Mouse (Mus musculus): Measurements from ENCODE around the gene Lrmda.

The Lrmda gene

GRCm38 (mm10) chr14:22089866-22090470 is 70.5 kb downstream of the Lrmda start:
- in situ Hi-C loops (cut with MboI; ENCODE audit: low sequenced_read_pairs) = no loop called here

DNA sequence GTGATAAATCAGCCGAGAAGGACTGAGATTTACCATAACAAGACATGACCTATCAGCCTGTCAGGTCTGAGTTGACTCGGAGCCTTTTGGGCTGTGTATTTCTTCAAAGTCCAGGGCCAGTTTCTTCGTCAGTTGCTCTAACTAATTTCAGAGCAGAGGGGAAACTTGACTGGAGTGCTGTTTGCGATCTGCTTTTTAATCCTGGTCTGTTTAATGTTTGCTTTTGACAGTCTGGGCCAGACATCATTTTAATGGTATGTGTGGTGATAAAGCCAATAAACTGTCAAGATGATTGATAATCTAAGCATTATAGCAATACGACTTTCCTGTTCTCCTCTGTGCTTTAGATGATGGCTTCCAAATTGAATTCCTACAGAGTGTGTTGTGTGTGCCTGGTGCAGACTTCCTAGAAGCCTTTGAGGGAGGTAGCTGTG is 71.3 kb downstream of the Lrmda start:
- in situ Hi-C loops (cut with MboI; ENCODE audit: low sequenced_read_pairs) = no loop called here

GRCm38 (mm10) chr14:22091306-22091705 is 71.8 kb downstream of the Lrmda start:
- in situ Hi-C loops (cut with MboI; ENCODE audit: low sequenced_read_pairs) = no loop called here

DNA sequence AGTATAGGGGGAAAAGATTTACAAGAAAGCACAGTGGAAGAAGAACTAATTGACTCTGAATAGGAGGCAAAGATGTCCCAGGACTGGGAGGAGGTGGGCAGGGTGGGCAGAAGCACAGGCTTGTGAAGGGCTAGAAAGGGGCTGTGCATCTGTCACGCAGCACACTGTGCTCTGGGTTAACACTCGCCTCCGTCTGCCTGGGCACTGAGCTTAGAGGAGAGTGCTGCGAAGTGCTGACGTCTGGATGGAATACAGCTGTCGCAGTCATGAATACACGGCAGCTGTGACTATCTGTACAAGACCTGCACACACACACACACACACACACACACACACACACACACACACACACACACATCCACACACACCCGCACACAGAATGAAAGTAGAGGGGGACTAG is 73.6 kb downstream of the Lrmda start:
- in situ Hi-C loops (cut with MboI; ENCODE audit: low sequenced_read_pairs) = no loop called here

GRCm38 (mm10) chr14:22101961-22102805 is 82.7 kb downstream of the Lrmda start:
- in situ Hi-C loops (cut with MboI; ENCODE audit: low sequenced_read_pairs) = no loop called here

GRCm38 (mm10) chr14:22105855-22106254 is 86.3 kb downstream of the Lrmda start:
- in situ Hi-C loops (cut with MboI; ENCODE audit: low sequenced_read_pairs) = no loop called here

GRCm38 (mm10) chr14:22106777-22107176 is 87.3 kb downstream of the Lrmda start:
- in situ Hi-C loops (cut with MboI; ENCODE audit: low sequenced_read_pairs) = no loop called here

DNA sequence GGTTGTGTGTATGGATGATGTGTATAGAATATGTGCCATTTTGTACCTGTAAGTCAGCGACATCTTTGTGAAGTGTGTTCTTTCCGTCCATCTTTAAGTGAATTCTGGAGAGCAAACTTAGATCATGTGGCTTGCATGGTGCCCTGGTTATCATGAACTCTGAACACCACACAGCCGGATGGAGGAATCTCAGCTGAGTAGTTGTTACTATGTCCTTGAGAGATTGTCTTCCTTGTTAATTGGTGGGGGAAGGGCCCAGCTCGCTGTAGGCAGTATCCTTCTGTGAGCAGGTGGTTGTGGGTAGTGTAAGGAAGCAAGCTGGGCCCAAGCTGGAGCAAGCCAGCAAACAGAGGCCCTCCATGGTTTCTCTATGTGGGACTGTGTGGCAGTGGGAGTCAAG is 89.9 kb downstream of the Lrmda start:
- in situ Hi-C loops (cut with MboI; ENCODE audit: low sequenced_read_pairs) = no loop called here

DNA sequence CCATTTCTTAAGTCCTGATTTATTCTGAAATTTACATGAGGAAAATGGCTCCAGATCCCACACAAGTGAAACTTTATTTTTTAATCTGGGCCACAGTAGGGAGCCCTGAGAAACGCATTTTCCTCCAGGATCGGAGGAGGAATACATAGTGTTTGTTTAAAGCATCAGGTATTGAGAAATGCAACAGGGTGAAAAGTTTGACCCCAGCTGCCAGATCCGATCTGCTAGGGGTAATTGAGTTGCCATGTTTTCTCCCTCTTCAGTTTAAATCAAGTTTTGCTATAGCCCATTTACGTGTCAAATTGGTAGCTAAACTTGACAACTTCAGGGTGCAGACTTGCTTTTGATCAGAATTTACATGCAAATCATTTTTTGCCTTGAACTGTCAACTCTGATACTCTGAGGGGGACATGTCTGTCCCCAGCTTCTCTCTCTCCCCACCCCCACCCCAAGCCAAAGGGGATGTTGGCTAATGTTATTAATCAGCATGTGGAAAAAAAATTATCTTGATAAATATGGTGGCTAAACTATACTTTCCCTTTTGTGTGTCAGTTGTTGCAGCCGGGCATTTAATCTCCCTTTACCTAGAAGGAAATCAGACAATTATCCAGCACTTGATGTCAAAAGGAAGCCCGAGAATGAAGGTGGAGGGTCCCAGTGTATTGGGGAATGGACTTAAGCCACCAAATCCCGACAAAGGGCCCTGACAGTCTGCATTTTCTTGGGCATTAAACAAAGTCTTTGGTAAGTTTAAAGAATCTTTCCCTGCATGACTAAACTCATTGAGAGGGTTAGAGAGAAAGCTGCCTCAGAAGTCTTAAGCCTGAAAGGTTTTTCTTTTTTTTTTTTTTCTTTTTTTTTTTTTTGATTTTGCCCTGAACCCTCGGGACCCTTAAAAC is 94.2 kb downstream of the Lrmda start:
- in situ Hi-C loops (cut with MboI; ENCODE audit: low sequenced_read_pairs) = no loop called here

DNA sequence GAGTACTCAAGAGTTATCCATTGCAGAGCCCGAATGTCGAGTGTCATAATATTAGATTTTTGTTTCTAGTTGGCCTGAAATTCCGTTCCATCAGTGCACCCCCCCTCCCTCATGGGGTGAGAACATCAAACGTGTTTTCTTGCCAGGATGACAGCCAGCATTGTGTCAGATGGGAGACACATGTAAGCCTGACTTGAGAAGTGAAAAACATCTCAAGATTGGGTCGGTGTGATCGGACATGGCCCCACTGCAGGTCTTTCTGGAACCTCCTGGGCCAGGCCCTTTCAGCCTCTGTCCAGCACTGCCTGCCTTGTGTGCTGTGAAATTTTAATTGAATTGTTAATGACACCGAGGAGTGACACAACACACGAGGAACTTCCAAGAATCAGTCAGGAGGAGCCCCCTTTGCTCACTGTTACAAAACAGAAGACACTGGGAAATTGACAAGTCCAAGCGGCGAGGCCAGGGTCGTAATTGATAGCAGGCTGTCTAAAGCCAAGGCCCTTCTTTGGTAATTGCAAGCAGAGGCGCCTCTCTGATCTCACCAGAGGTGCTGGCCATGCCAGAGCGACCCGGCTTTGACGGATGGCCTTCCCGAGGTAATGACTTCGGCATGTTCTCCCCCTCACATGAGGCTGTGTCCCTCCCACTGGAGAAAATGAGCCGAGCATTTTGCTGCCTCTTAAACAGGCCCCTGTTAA is 95.3 kb downstream of the Lrmda start:
- in situ Hi-C loops (cut with MboI; ENCODE audit: low sequenced_read_pairs) = no loop called here

GRCm38 (mm10) chr14:22118096-22118495 is 98.6 kb downstream of the Lrmda start:
- in situ Hi-C loops (cut with MboI; ENCODE audit: low sequenced_read_pairs) = no loop called here

GRCm38 (mm10) chr14:22118512-22118911 is 99.0 kb downstream of the Lrmda start:
- in situ Hi-C loops (cut with MboI; ENCODE audit: low sequenced_read_pairs) = no loop called here

DNA sequence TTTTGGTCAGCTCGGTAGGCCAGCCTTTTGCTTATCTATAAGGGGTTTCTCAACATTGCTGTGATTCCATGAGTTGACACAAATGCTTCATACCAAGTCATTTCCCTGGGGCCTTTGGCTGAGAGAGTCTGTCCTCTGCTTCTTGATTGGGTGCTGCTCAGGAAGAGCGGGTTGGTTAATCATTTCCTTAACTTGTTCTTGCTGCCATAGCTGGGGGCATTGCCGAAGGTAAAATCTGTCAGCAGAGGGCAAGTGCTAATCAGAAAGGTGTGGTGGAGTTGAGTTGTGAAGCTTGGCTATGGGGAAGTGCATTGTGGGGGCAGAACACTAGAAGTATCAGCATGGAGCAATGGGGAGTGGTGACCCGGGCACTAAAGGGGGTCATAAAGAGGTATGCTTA is 106.8 kb downstream of the Lrmda start:
- in situ Hi-C loops (cut with MboI; ENCODE audit: low sequenced_read_pairs) = no loop called here

GRCm38 (mm10) chr14:22126859-22127258 is 107.3 kb downstream of the Lrmda start:
- in situ Hi-C loops (cut with MboI; ENCODE audit: low sequenced_read_pairs) = no loop called here

- in situ Hi-C loops (cut with MboI; ENCODE audit: low sequenced_read_pairs) = no loop called here
Measured at GRCm38 (mm10) chr14:22130950-22131585, 111.6 kb downstream of the Lrmda start.

DNA sequence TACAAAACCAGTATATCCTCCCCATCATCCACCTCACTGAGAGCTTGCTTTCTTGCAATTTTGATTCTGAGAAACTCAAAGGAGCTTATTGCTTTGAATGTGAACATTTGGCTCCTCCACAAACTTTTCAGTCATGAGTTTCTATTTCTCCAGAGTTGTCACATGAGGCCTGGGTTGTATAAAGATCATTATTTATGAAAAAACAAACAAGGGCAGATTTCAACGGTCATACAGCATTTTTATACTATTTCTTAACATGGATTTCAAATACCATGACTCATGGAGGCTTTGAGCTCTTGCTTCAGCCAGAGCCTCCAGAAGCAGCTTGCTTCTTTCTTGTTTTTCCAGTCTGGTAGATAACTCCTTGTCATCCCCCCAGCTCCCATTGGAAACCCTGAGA is 119.8 kb downstream of the Lrmda start:
- in situ Hi-C loops (cut with MboI; ENCODE audit: low sequenced_read_pairs) = no loop called here

DNA sequence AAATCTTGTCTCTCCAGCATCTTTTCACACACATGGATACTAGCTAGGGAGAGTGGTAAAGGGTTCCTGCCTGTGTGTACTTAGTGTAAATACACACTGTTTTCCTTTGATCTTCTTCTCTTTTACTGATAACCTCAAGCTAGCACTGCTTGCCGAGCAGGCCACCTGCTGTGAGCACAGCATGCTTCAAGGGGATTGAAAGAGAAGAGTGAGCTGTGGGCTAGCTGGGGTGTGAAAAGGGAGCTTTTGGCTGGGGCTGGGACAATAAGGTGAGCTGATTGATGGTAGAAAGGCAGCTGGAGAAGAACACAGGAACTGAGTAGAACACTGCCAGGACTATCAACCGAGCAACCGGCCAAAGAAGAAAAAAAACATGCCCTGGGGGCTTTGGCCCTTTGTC is 124.5 kb downstream of the Lrmda start:
- in situ Hi-C loops (cut with MboI; ENCODE audit: low sequenced_read_pairs) = no loop called here

DNA sequence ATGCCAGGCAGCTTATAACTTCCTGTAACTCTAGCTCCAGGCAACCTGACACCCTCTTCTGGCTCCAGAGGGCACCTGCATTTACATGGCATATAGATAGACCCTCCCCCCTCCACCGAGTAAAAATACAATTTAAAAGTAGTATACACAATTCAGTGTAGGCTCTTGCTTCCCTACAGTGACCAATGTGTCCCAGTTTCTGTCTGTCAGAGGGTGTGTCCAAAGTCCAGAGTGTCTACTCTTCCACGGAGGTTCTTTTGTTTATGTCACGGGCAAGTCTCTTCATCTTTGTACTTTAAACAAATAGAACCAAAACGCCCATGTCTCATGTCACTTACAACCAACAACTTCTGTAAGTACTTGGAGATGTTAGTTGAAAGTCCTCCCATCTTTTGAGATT is 126.4 kb downstream of the Lrmda start:
- in situ Hi-C loops (cut with MboI; ENCODE audit: low sequenced_read_pairs) = no loop called here

DNA sequence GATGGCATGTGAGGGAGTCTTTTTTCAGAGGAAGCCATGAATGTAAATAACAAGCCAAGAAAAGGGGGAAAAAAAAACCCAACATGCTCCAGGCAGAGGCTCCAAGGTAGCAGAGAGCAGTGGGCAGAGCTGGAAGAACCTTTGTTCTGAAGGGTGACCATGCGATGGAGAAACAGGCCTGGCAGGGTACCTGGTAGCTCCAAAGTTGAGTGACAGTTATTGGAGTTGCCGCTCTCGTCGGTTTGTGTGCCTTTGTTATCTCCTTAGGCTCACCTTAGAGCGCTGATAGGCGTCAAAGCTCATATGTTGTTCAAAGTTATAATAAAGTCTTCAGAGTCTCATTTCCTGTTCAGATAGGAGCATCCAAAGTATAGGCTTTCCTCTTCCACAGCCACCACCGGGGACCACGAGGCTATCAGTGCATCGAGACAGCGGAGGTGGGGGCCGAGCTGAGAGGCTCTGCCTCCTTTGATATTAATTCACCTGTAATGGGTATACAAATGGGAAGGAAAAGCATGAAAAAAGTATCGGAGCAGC is 127.1 kb downstream of the Lrmda start:
- in situ Hi-C loops (cut with MboI; ENCODE audit: low sequenced_read_pairs) = no loop called here
